Comparison of ENCODE assay signal across 16 mouse cellular contexts in the genomic region with DNA sequence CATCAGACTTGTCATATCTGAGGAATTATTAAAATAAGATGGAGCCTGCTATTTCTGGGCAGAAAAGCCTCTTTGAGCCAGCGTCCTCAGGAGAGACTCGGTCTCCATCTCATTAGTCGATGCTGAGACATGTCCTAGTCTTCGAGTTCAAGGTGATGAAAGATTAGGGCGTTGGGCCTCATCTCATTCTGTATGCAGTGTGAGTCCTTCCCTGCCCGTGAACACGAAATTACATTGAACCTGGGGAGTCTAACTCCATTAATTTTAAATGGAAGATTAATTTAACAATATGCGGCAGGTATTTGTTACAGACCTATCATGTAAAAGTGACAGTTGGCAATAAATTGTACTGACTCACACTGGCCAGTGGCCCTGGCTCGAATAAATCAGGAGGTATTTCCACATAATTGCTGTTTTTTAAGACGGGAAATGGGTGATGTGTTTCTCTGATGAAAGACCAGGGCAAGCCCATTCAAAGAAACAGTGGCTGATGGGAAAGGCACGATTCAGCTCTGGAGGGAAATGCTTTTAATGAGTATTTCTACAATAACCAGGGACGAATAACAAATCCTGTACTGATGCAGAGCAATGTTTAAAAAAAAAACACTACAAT.
DNase-seq lines count a peak whose midpoint lies in the region; ATAC-seq lines count a peak whose summit lies in the region.
"Had no signal": no experiment of that assay in that cellular context is flagged by ENCODE, and none has a peak within 500 bp of the region (broad histone marks: within the 10 kb centered on the region; RNA-seq: fewer than 3 reads in every experiment).

No protein-coding gene starts in this region.

- H3K4me1 ChIP-seq in kidney, embryonic 14.5 days (ENCODE audit: control insufficient read depth, insufficient read depth, low read length): no peaks in the 10 kb centered on the region
- H3K4me1 ChIP-seq in hindbrain, embryonic 14.5 days (replicated peaks; ENCODE audit: control insufficient read depth, insufficient read depth, low read length): peaks cover 51% of the 10 kb centered on the region
- peaks cover 5% of the 10 kb centered on the region; the same call in 1 of the 2 replicates for H3K4me1 ChIP-seq in heart, embryonic 11.5 days (ENCODE audit: control insufficient read depth, insufficient read depth, low read length)

- no peaks in the 10 kb centered on the region for H3K27me3 ChIP-seq in kidney, embryonic 14.5 days (ENCODE audit: control insufficient read depth, insufficient read depth, low read length)
- H3K27me3 ChIP-seq in hindbrain, embryonic 14.5 days (ENCODE audit: control insufficient read depth, insufficient read depth, low read length): no peaks in the 10 kb centered on the region
- no peaks in the 10 kb centered on the region for H3K27me3 ChIP-seq in heart, embryonic 11.5 days (ENCODE audit: control insufficient read depth, insufficient read depth, low read length)

- WGBS in kidney, embryonic 14.5 days: 23% methylated on average over 12 of the region's 12 CpGs
- WGBS in hindbrain, embryonic 14.5 days: 32% methylated on average over 12 of the region's 12 CpGs
- 68% methylated on average over 12 of the region's 12 CpGs for WGBS in heart, embryonic 11.5 days (ENCODE audit: insufficient replicate concordance)

- no peak overlapping the region for H3K27ac ChIP-seq in kidney, embryonic 14.5 days (ENCODE audit: low read depth, low read length)
- peak overlapping the region; percentile 56 for H3K27ac ChIP-seq in hindbrain, embryonic 14.5 days
- H3K27ac ChIP-seq in heart, embryonic 11.5 days (ENCODE audit: low read depth, low read length): no peak overlapping the region

- no peaks in the 10 kb centered on the region for H3K36me3 ChIP-seq in kidney, embryonic 14.5 days (ENCODE audit: control insufficient read depth, insufficient read depth, low read length)
- no peaks in the 10 kb centered on the region for H3K36me3 ChIP-seq in hindbrain, embryonic 14.5 days (replicated peaks; ENCODE audit: control insufficient read depth, insufficient read depth)
- H3K36me3 ChIP-seq in heart, embryonic 11.5 days (ENCODE audit: control insufficient read depth, insufficient read depth, low read length): no peaks in the 10 kb centered on the region
- H3K36me3 ChIP-seq: G1E had no signal

- no peak overlapping the region for H3K4me2 ChIP-seq in kidney, embryonic 14.5 days (replicated peaks; ENCODE audit: low read depth, low read length)
- H3K4me2 ChIP-seq in hindbrain, embryonic 14.5 days (replicated peaks): 0 out of 2 replicates have a peak overlapping the region, but pooled peaks have one; percentile 0
- H3K4me2 ChIP-seq in heart, embryonic 11.5 days: no peak overlapping the region

- H3K9ac ChIP-seq in kidney, embryonic 14.5 days (ENCODE audit: low read depth, low read length): no peak overlapping the region
- H3K9ac ChIP-seq in hindbrain, embryonic 14.5 days: no peak overlapping the region
- H3K9ac ChIP-seq in heart, embryonic 11.5 days (ENCODE audit: low read depth, low read length): no peak overlapping the region

- DNase-seq in kidney, adult 8-10 months: no peak
- DNase-seq in MN1 (ENCODE audit: low spot score): peak; percentile 77
- peak; percentile 44 for DNase-seq in adrenal gland, adult 8-10 months
- no peak for DNase-seq in hindbrain, embryonic 14.5 days (ENCODE audit: low spot score)
- DNase-seq in ovary, postnatal 10 days (ENCODE audit: low spot score): no peak
- DNase-seq: cerebellum, adult 11-12 months; cerebellum, postnatal 25 days; gastrocnemius, postnatal 14 days; heart, postnatal 10 days; kidney, adult 9 months; liver; lung, postnatal 4 days; thymus, postnatal 36 days had no signal

- peak; percentile 69 for ATAC-seq in kidney, embryonic 14.5 days (ENCODE audit: low FRiP score, low TSS enrichment)
- ATAC-seq in hindbrain, embryonic 14.5 days (ENCODE audit: low FRiP score): 0 out of 2 replicates have a peak, but pooled peaks have one; percentile 34
- ATAC-seq in heart, embryonic 11.5 days (replicated peaks; ENCODE audit: insufficient number of reproducible peaks, low FRiP score, low TSS enrichment): no peak

- H3K9me3 ChIP-seq in kidney, embryonic 14.5 days (ENCODE audit: control insufficient read depth, low read length): no peaks in the 10 kb centered on the region
- no peaks in the 10 kb centered on the region for H3K9me3 ChIP-seq in hindbrain, embryonic 14.5 days (ENCODE audit: control insufficient read depth, low read length)
- H3K9me3 ChIP-seq in heart, embryonic 11.5 days (replicated peaks; ENCODE audit: control insufficient read depth, low read length): no peaks in the 10 kb centered on the region

- H3K4me3 ChIP-seq in kidney, embryonic 14.5 days (ENCODE audit: low read length): no peak overlapping the region
- no peak overlapping the region for H3K4me3 ChIP-seq in hindbrain, embryonic 14.5 days (replicated peaks; ENCODE audit: low read length)
- H3K4me3 ChIP-seq in heart, embryonic 11.5 days (ENCODE audit: low read depth, low read length): no peak overlapping the region

Comparison
In these comparisons a context has a peak if more than half of its experiments do, and no peak if none do; other contexts are left out.
1. DNase-seq: peak in MN1 (single experiment) and adrenal gland, adult 8-10 months (single experiment); none in kidney, adult 8-10 months (0 of 2), hindbrain, embryonic 14.5 days (single experiment) and ovary, postnatal 10 days (single experiment).